Mouse (Mus musculus) neural tube, embryonic 12.5 days (tissue): ENCODE results near the gene Tmem132e. TPM values are rescaled to one million over a fixed set of nuclear protein-coding genes. Genes with fewer than 3 reads are reported as not detected.

Source experiments
- ATAC-seq: fragments of 200-750 bp; cut with Nextera tagmentation; 2 replicates; pipeline ENCODE4 v1.8.0; 2017; ENCODE audit warnings: low read depth, mild to moderate bottlenecking, moderate TSS enrichment, moderate library complexity; ENCODE audit not compliant: low FRiP score
- H3K27ac ChIP-seq: fragments of 300-500 bp; sonication (generic); 2 replicates; pipeline ENCODE4 v1.5.1; 2016
- H3K27me3 ChIP-seq: fragments of 300-500 bp; sonication (generic); replicated peaks from 2 replicates; pipeline ENCODE4 v1.6.1; 2016; ENCODE audit warnings: mild to moderate bottlenecking
- H3K36me3 ChIP-seq: fragments of 300-500 bp; sonication (generic); 2 replicates; pipeline ENCODE4 v1.6.1; 2016; ENCODE audit warnings: mild to moderate bottlenecking
- H3K4me1 ChIP-seq: fragments of 300-500 bp; sonication (generic); 2 replicates; pipeline ENCODE4 v1.6.1; 2016
- H3K4me2 ChIP-seq: fragments of 300-500 bp; sonication (generic); replicated peaks from 2 replicates; pipeline ENCODE4 v1.6.1; 2016; ENCODE audit warnings: mild to moderate bottlenecking
- H3K4me3 ChIP-seq: fragments of 300-500 bp; sonication (generic); 2 replicates; pipeline ENCODE4 v1.5.1; 2016
- H3K9ac ChIP-seq: fragments of 300-500 bp; sonication (generic); 2 replicates; pipeline ENCODE4 v1.6.1; 2016; ENCODE audit warnings: mild to moderate bottlenecking
- H3K9me3 ChIP-seq: fragments of 300-500 bp; sonication (generic); 2 replicates; pipeline ENCODE4 v1.6.1; 2016; ENCODE audit warnings: mild to moderate bottlenecking
- WGBS: fragments of 180-500 bp; shearing (Covaris S2); methylation state at CpG from one replicate; pipeline ENCODE4 v1.1.7; 2016; 5-methylcytosine and 5-hydroxymethylcytosine counted together
- polyA plus RNA-seq: library from polyadenylated mRNA; unstranded; fragments of >200 nt; fragmentation: Nextera tagmentation; extraction: Ambion mirVana; gene quantifications from 2 replicates; pipeline ENCODE4 v1.2.1, GENCODE M21; 2016

Tmem132e gene
- polyA plus RNA-seq, 1 experiment from 2014 or later: 8.8 TPM

- no peak for ATAC-seq
- H3K9me3 ChIP-seq: no peaks in the 10 kb centered on the region
- peak overlapping the region; percentile 79 for H3K4me2 ChIP-seq
- peaks cover 13% of the 10 kb centered on the region for H3K4me1 ChIP-seq
- peak overlapping the region; percentile 42 for H3K4me3 ChIP-seq
- H3K27ac ChIP-seq: no peak overlapping the region
- H3K9ac ChIP-seq: peak overlapping the region; percentile 56
- H3K36me3 ChIP-seq: 0 out of 2 replicates have a peak, but pooled peaks cover 7% of the 10 kb centered on the region
- peaks cover 39% of the 10 kb centered on the region for H3K27me3 ChIP-seq
- WGBS: 5% methylated on average over 36 of the region's 36 CpGs
Observed at GRCm38 (mm10) chr11:82434832-82435182, 46.1 kb downstream of the Tmem132e start.

DNA sequence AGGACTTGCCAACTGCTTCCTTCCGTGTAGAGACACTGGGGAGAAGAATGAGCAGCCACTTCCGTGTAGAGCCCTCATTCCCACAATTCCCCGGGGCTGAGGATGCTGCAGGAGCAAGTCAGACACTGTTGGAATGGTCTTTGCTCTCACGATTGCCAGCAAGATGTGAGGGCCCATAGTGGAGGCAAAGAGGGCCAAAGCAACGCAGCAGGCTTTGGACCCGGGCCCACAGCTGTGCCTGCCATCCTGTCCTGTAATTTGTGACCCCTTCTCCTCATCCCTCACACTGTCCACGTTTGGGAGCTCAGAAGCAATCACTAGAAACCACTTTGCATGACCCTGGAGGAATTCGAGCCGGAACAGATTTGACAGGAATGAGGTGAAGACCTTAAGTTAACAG is 59.8 kb downstream of the Tmem132e start:
- Histone ChIP-seq H3K27me3 (no peaks in the 10 kb centered on the region), H3K4me2 (no peak overlapping the region), H3K36me3 (peaks cover 8% of the 10 kb centered on the region; the same call in 1 of the 2 replicates), H3K4me1 (peaks cover 13% of the 10 kb centered on the region; the same call in 1 of the 2 replicates), H3K9me3 (no peaks in the 10 kb centered on the region), H3K27ac (no peak overlapping the region), H3K9ac (no peak overlapping the region), H3K4me3 (no peak overlapping the region)
- no peak for ATAC-seq
- WGBS: 68% methylated on average over 9 of the region's 9 CpGs

GRCm38 (mm10) chr11:82452516-82452915 is 63.8 kb downstream of the Tmem132e start:
- Histone ChIP-seq H3K4me1 (peaks cover 13% of the 10 kb centered on the region; the same call in 1 of the 2 replicates), H3K27ac (no peak overlapping the region)

GRCm38 (mm10) chr11:82453230-82453629 is 64.5 kb downstream of the Tmem132e start:
- Histone ChIP-seq H3K9me3 (no peaks in the 10 kb centered on the region), H3K4me2 (no peak overlapping the region), H3K36me3 (no peaks in the 10 kb centered on the region), H3K27me3 (no peaks in the 10 kb centered on the region), H3K4me1 (peaks cover 13% of the 10 kb centered on the region; the same call in 1 of the 2 replicates), H3K27ac (no peak overlapping the region), H3K9ac (no peak overlapping the region), H3K4me3 (no peak overlapping the region)
- ATAC-seq: no peak
- 65% methylated on average over 7 of the region's 7 CpGs for WGBS

More at GRCm38 (mm10) chr11:82452516-82452915, 63.8 kb downstream of the Tmem132e start:
- WGBS: 59% methylated on average over 5 of the region's 5 CpGs
- Histone ChIP-seq H3K36me3 (no peaks in the 10 kb centered on the region), H3K9me3 (no peaks in the 10 kb centered on the region), H3K9ac (no peak overlapping the region), H3K4me3 (no peak overlapping the region), H3K4me2 (no peak overlapping the region), H3K27me3 (no peaks in the 10 kb centered on the region)
- no peak for ATAC-seq

GRCm38 (mm10) chr11:82461326-82461725 is 72.6 kb downstream of the Tmem132e start:
- Histone ChIP-seq H3K4me1 (no peaks in the 10 kb centered on the region), H3K9me3 (no peaks in the 10 kb centered on the region), H3K9ac (no peak overlapping the region), H3K36me3 (no peaks in the 10 kb centered on the region), H3K4me3 (no peak overlapping the region), H3K27ac (no peak overlapping the region), H3K27me3 (no peaks in the 10 kb centered on the region), H3K4me2 (no peak overlapping the region)
- WGBS: 86% methylated on average over 7 of the region's 7 CpGs
- no peak for ATAC-seq

DNA sequence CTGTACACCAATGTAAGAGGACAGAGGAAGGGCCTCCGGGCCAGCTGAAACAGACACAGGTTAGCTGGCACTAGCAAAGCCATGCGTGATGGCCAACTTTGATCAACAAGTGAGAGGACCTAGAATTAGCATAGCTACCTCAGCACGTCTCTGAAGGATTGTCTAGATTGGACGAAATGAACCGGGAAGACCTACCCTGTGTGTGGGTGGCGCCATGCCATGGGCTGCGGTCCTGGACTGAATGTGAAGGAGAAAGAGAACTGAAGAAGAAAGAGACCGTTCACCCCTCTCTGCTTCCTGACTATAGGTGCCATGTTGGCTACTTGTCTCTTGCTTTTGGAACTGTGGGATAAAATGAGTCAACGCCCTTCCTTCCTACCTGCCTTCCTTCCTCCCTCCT is 76.8 kb downstream of the Tmem132e start:
- no peaks in the 10 kb centered on the region for H3K9me3 ChIP-seq
- ATAC-seq: no peak
- peaks cover 4% of the 10 kb centered on the region for H3K27me3 ChIP-seq
- H3K27ac ChIP-seq: no peak overlapping the region
- 92% methylated on average over 9 of the region's 9 CpGs for WGBS
- no peaks in the 10 kb centered on the region for H3K4me1 ChIP-seq
- no peak overlapping the region for H3K4me2 ChIP-seq
- H3K4me3 ChIP-seq: no peak overlapping the region
- H3K9ac ChIP-seq: no peak overlapping the region
- H3K36me3 ChIP-seq: no peaks in the 10 kb centered on the region

DNA sequence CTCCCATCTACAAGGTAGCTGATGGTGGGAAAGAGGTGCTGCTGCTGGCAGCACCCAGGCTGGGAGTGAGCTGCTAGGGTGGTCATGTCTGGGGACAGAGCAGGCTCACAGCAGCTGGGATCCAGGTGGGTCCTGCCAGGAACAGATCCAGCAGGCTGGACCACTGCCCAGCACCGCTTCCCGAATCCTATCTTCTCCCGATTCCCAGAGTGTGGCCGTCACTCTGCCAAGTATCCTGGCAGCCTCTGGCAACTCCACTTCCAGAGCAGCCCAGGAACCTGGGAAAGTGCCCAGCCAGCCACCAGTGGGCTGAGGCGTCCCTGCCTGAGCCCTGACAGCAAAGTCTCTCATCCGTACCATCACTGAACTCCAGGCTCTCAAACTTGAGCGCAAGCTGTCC is 78.5 kb downstream of the Tmem132e start:
- 87% methylated on average over 7 of the region's 7 CpGs for WGBS
- Histone ChIP-seq H3K27ac (no peak overlapping the region), H3K9ac (no peak overlapping the region), H3K36me3 (no peaks in the 10 kb centered on the region), H3K4me3 (no peak overlapping the region), H3K9me3 (no peaks in the 10 kb centered on the region), H3K27me3 (peaks cover 4% of the 10 kb centered on the region), H3K4me2 (no peak overlapping the region), H3K4me1 (0 out of 2 replicates have a peak, but pooled peaks cover 7% of the 10 kb centered on the region)
- ATAC-seq: no peak

DNA sequence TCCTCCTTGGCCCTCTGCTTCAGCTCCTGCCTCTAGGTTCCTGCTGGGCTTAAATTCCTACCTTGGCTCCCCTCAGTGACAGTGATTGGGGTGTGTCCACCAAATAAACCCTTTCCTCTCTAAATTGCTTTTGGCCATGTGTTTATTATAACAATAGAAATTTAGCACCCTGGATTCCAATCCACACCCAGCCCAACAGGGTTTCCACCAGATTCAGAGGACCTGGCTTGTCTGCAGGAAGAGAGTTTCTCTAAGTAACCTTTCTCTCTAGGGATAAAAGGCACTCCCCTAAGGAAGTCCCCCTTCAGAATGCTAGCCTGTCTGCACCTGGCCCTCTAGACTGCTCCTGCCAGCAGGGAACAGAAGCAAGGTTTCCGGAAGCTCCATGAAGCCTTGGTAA is 82.4 kb downstream of the Tmem132e start:
- no peak overlapping the region for H3K4me2 ChIP-seq
- H3K9ac ChIP-seq: no peak overlapping the region
- WGBS: 78% methylated on average over 1 of the region's 1 CpGs
- H3K4me1 ChIP-seq: peaks cover 27% of the 10 kb centered on the region
- no peaks in the 10 kb centered on the region for H3K9me3 ChIP-seq
- H3K4me3 ChIP-seq: no peak overlapping the region
- no peak overlapping the region for H3K27ac ChIP-seq
- no peak for ATAC-seq
- peaks cover 4% of the 10 kb centered on the region for H3K27me3 ChIP-seq
- no peaks in the 10 kb centered on the region for H3K36me3 ChIP-seq

DNA sequence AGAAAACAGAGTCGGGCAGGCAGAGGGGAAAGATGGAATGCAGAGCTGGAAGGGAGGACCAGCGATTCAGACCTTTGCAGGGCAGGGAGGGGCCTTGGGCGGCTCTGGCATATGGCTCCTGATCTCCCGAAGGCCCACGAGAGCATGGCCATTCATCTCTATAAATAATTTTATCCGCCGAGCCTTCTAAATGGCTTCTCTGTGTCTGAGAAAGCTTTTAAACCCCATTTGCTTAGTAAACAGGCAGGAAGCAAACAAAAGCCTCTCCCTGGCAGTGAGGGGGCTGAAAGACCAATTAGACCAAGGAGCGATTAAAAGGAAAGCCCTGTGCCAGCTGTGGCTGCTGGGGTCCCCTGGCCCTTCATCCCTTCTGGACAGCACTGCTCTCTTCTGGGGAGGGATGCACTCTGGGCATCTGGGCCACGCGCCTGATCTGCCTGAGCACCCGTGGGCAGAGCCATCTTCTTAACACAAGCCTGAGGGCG is 84.5 kb downstream of the Tmem132e start:
- Histone ChIP-seq H3K4me3 (no peak overlapping the region), H3K9me3 (no peaks in the 10 kb centered on the region), H3K36me3 (no peaks in the 10 kb centered on the region), H3K27me3 (peaks cover 4% of the 10 kb centered on the region; the same call in 1 of the 2 replicates), H3K4me2 (peak overlapping the region; percentile 26; the same call in 1 of the 2 replicates), H3K9ac (no peak overlapping the region), H3K27ac (peak overlapping the region; percentile 62; the same call in 1 of the 2 replicates), H3K4me1 (peaks cover 32% of the 10 kb centered on the region)
- 24% methylated on average over 12 of the region's 12 CpGs for WGBS
- peak; percentile 68 for ATAC-seq

- no peaks in the 10 kb centered on the region for H3K9me3 ChIP-seq
Observed at GRCm38 (mm10) chr11:82476092-82476491, 87.4 kb downstream of the Tmem132e start.

GRCm38 (mm10) chr11:82477412-82477811 is 88.7 kb downstream of the Tmem132e start:
- H3K4me2 ChIP-seq: no peak overlapping the region
- H3K9ac ChIP-seq: no peak overlapping the region
- no peaks in the 10 kb centered on the region for H3K27me3 ChIP-seq
- H3K27ac ChIP-seq: no peak overlapping the region
- ATAC-seq: no peak
- peaks cover 28% of the 10 kb centered on the region for H3K4me1 ChIP-seq
- 82% methylated on average over 3 of the region's 3 CpGs for WGBS
- H3K9me3 ChIP-seq: no peaks in the 10 kb centered on the region
- H3K4me3 ChIP-seq: no peak overlapping the region
- H3K36me3 ChIP-seq: no peaks in the 10 kb centered on the region

More at GRCm38 (mm10) chr11:82476092-82476491, 87.4 kb downstream of the Tmem132e start:
- H3K4me3 ChIP-seq: no peak overlapping the region
- H3K36me3 ChIP-seq: no peaks in the 10 kb centered on the region
- H3K4me1 ChIP-seq: peaks cover 37% of the 10 kb centered on the region
- 50% methylated on average over 4 of the region's 4 CpGs for WGBS
- no peak for ATAC-seq
- H3K27me3 ChIP-seq: no peaks in the 10 kb centered on the region
- H3K27ac ChIP-seq: no peak overlapping the region
- H3K4me2 ChIP-seq: no peak overlapping the region
- no peak overlapping the region for H3K9ac ChIP-seq

DNA sequence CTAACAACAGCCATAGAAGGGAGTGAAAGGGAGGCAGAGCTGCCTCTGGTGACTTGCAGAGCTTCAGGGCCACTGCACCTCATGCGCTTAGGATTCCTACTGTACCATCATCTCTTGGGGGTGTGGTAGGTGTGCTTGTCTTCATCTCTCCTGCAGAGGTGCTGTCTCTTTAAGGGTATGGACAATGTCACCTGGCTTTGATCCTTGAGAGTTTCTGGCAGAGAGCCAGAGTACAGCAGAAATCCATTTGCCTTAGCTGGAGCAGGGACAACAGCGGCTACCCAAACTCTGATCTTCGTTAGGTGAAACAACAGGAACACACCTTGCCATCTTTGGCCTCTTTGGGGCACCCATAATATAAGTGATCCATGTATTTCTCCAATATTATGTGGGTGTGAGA is 92.2 kb downstream of the Tmem132e start:
- Histone ChIP-seq H3K9me3 (no peaks in the 10 kb centered on the region), H3K4me2 (no peak overlapping the region), H3K36me3 (no peaks in the 10 kb centered on the region), H3K27me3 (no peaks in the 10 kb centered on the region), H3K4me3 (no peak overlapping the region), H3K4me1 (peaks cover 20% of the 10 kb centered on the region), H3K27ac (no peak overlapping the region), H3K9ac (no peak overlapping the region)
- ATAC-seq: no peak
- 97% methylated on average over 3 of the region's 3 CpGs for WGBS
